Mouse (Mus musculus): ENCODE results near the gene Defb22. TPM values are rescaled to one million over a fixed set of nuclear protein-coding genes. Genes with fewer than 3 reads are reported as not detected.

Gene Defb22
- polyA plus RNA-seq (2015; fragmentation: Nextera tagmentation; extraction: Ambion mirVana) = not detected in 2 replicates

- no peaks in the 10 kb centered on the region for H3K9me3 ChIP-seq (replicated peaks)
- no peak within 1 kb of the TSS for H3K9ac ChIP-seq (replicated peaks)
- no peak for ATAC-seq (ENCODE audit: low FRiP score)
- no peak within 1 kb of the TSS for H3K4me2 ChIP-seq
- H3K27ac ChIP-seq (replicated peaks) = no peak within 1 kb of the TSS
- no peaks in the 10 kb centered on the region for H3K36me3 ChIP-seq
- no peaks in the 10 kb centered on the region for H3K27me3 ChIP-seq (replicated peaks)
- H3K4me1 ChIP-seq = no peaks in the 10 kb centered on the region
- no peak within 1 kb of the TSS for H3K4me3 ChIP-seq (replicated peaks)
These were observed at the start of gene Defb22 for GRCm38 (mm10) chr2:152490038-152490437. Gene Defb22 (minus strand): TSS chr2:152490138.

- no peak within 1 kb of the TSS for H3K9ac ChIP-seq (replicated peaks)
- H3K9me3 ChIP-seq (replicated peaks) = no peaks in the 10 kb centered on the region; the same call in 1 of the 2 replicates
- H3K4me1 ChIP-seq = no peaks in the 10 kb centered on the region
- H3K4me3 ChIP-seq (replicated peaks) = no peak within 1 kb of the TSS
- H3K27ac ChIP-seq (replicated peaks) = no peak within 1 kb of the TSS
- ATAC-seq (ENCODE audit: low FRiP score) = no peak
- 67% methylated on average over 4 of the region's 4 CpGs for WGBS
- H3K4me2 ChIP-seq = no peak within 1 kb of the TSS
- no peaks in the 10 kb centered on the region for H3K27me3 ChIP-seq (replicated peaks)
- H3K36me3 ChIP-seq = no peaks in the 10 kb centered on the region
These were observed 28.0 kb upstream of the Defb22 start, which contains the start of gene Defb28 for GRCm38 (mm10) chr2:152517981-152518380. Gene Defb28 (plus strand): TSS chr2:152518255.

- H3K9me3 ChIP-seq (replicated peaks) = no peaks in the 10 kb centered on the region
- no peaks in the 10 kb centered on the region for H3K4me1 ChIP-seq
- no peak for ATAC-seq (ENCODE audit: low FRiP score)
- no peak overlapping the region for H3K9ac ChIP-seq (replicated peaks)
- no peaks in the 10 kb centered on the region for H3K36me3 ChIP-seq
- H3K27ac ChIP-seq (replicated peaks) = no peak overlapping the region
- no peak overlapping the region for H3K4me2 ChIP-seq
- no peak overlapping the region for H3K4me3 ChIP-seq (replicated peaks)
- H3K27me3 ChIP-seq (replicated peaks) = no peaks in the 10 kb centered on the region
- 81% methylated on average over 4 of the region's 4 CpGs for whole genome bisulfite sequencing
These were observed 26.1 kb upstream of the Defb22 start for GRCm38 (mm10) chr2:152516084-152516483.

- no peaks in the 10 kb centered on the region for H3K4me1 ChIP-seq
- no peaks in the 10 kb centered on the region for H3K36me3 ChIP-seq
- no peak within 1 kb of the TSS for H3K4me3 ChIP-seq (replicated peaks)
- H3K27ac ChIP-seq (replicated peaks) = no peak within 1 kb of the TSS
- H3K9ac ChIP-seq (replicated peaks) = no peak within 1 kb of the TSS
- WGBS = 42% methylated on average over 1 of the region's 1 CpGs
- H3K9me3 ChIP-seq (replicated peaks) = no peaks in the 10 kb centered on the region
- H3K27me3 ChIP-seq (replicated peaks) = no peaks in the 10 kb centered on the region
- H3K4me2 ChIP-seq = no peak within 1 kb of the TSS
- no peak for ATAC-seq (ENCODE audit: low FRiP score)
These were observed 21.7 kb upstream of the Defb22 start, which contains the start of gene Defb26 for GRCm38 (mm10) chr2:152511592-152511991. Gene Defb26 (minus strand): TSS chr2:152511692.

GRCm38 (mm10) chr2:152503950-152504349 is 14.0 kb upstream of the Defb22 start:
- no peak for ATAC-seq (ENCODE audit: low FRiP score)

GRCm38 (mm10) chr2:152500863-152501229 is 10.9 kb upstream of the Defb22 start:
- Histone ChIP-seq H3K27ac (replicated peaks) (no peak overlapping the region), H3K4me1 (no peaks in the 10 kb centered on the region), H3K27me3 (replicated peaks) (no peaks in the 10 kb centered on the region), H3K4me3 (replicated peaks) (no peak overlapping the region), H3K36me3 (no peaks in the 10 kb centered on the region), H3K4me2 (no peak overlapping the region), H3K9me3 (replicated peaks) (no peaks in the 10 kb centered on the region), H3K9ac (replicated peaks) (no peak overlapping the region)
- WGBS = 81% methylated on average over 6 of the region's 6 CpGs
- no peak for ATAC-seq (ENCODE audit: low FRiP score)

More at GRCm38 (mm10) chr2:152503950-152504349, 14.0 kb upstream of the Defb22 start:
- H3K9me3 ChIP-seq (replicated peaks) = no peaks in the 10 kb centered on the region
- H3K27ac ChIP-seq (replicated peaks) = no peak overlapping the region
- H3K36me3 ChIP-seq = no peaks in the 10 kb centered on the region
- WGBS = 88% methylated on average over 2 of the region's 2 CpGs
- no peak overlapping the region for H3K4me2 ChIP-seq
- H3K4me3 ChIP-seq (replicated peaks) = no peak overlapping the region
- no peak overlapping the region for H3K9ac ChIP-seq (replicated peaks)
- no peaks in the 10 kb centered on the region for H3K27me3 ChIP-seq (replicated peaks)
- H3K4me1 ChIP-seq = no peaks in the 10 kb centered on the region

- H3K4me1 ChIP-seq = no peaks in the 10 kb centered on the region
- H3K4me2 ChIP-seq = no peak overlapping the region
- no peak overlapping the region for H3K9ac ChIP-seq (replicated peaks)
- ATAC-seq (ENCODE audit: low FRiP score) = no peak
- WGBS = 84% methylated on average over 7 of the region's 7 CpGs
- no peaks in the 10 kb centered on the region for H3K9me3 ChIP-seq (replicated peaks)
- H3K36me3 ChIP-seq = no peaks in the 10 kb centered on the region
- H3K27ac ChIP-seq (replicated peaks) = no peak overlapping the region
- no peaks in the 10 kb centered on the region for H3K27me3 ChIP-seq (replicated peaks)
- no peak overlapping the region for H3K4me3 ChIP-seq (replicated peaks)
These were observed 10.4 kb upstream of the Defb22 start for GRCm38 (mm10) chr2:152500204-152500862.

- H3K4me3 ChIP-seq (replicated peaks) = no peak overlapping the region
- WGBS = 82% methylated on average over 6 of the region's 6 CpGs
- no peaks in the 10 kb centered on the region for H3K9me3 ChIP-seq (replicated peaks)
- no peak for ATAC-seq (ENCODE audit: low FRiP score)
- H3K4me1 ChIP-seq = no peaks in the 10 kb centered on the region
- H3K27me3 ChIP-seq (replicated peaks) = no peaks in the 10 kb centered on the region
- no peak overlapping the region for H3K9ac ChIP-seq (replicated peaks)
- H3K4me2 ChIP-seq = no peak overlapping the region
- no peak overlapping the region for H3K27ac ChIP-seq (replicated peaks)
- H3K36me3 ChIP-seq = no peaks in the 10 kb centered on the region
These were observed 8.1 kb upstream of the Defb22 start for GRCm38 (mm10) chr2:152498020-152498419.

GRCm38 (mm10) chr2:152493151-152493550 is 3.2 kb upstream of the Defb22 start:
- Histone ChIP-seq H3K4me2 (no peak overlapping the region), H3K9me3 (replicated peaks) (no peaks in the 10 kb centered on the region), H3K4me3 (replicated peaks) (no peak overlapping the region), H3K27me3 (replicated peaks) (no peaks in the 10 kb centered on the region), H3K27ac (replicated peaks) (no peak overlapping the region), H3K9ac (replicated peaks) (no peak overlapping the region), H3K4me1 (no peaks in the 10 kb centered on the region), H3K36me3 (no peaks in the 10 kb centered on the region)
- WGBS = 79% methylated on average over 6 of the region's 6 CpGs
- no peak for ATAC-seq (ENCODE audit: low FRiP score)

GRCm38 (mm10) chr2:152487024-152487423 is 2.9 kb downstream of the Defb22 start:
- H3K9ac ChIP-seq (replicated peaks) = no peak overlapping the region
- H3K4me1 ChIP-seq = no peaks in the 10 kb centered on the region
- H3K27ac ChIP-seq (replicated peaks) = no peak overlapping the region
- no peak overlapping the region for H3K4me2 ChIP-seq
- no peak for ATAC-seq (ENCODE audit: low FRiP score)
- 77% methylated on average over 2 of the region's 2 CpGs for WGBS
- no peak overlapping the region for H3K4me3 ChIP-seq (replicated peaks)
- H3K27me3 ChIP-seq (replicated peaks) = no peaks in the 10 kb centered on the region
- H3K9me3 ChIP-seq (replicated peaks) = no peaks in the 10 kb centered on the region
- H3K36me3 ChIP-seq = no peaks in the 10 kb centered on the region

- H3K9ac ChIP-seq (replicated peaks) = no peak overlapping the region
These were observed 8.2 kb downstream of the Defb22 start for GRCm38 (mm10) chr2:152481726-152482125.

GRCm38 (mm10) chr2:152480881-152481280 is 9.1 kb downstream of the Defb22 start:
- Histone ChIP-seq H3K9me3 (replicated peaks) (no peaks in the 10 kb centered on the region), H3K9ac (replicated peaks) (no peak overlapping the region), H3K36me3 (no peaks in the 10 kb centered on the region), H3K4me3 (replicated peaks) (no peak overlapping the region), H3K27me3 (replicated peaks) (no peaks in the 10 kb centered on the region), H3K4me2 (no peak overlapping the region), H3K4me1 (no peaks in the 10 kb centered on the region), H3K27ac (replicated peaks) (no peak overlapping the region)
- WGBS = 91% methylated on average over 3 of the region's 3 CpGs
- ATAC-seq (ENCODE audit: low FRiP score) = no peak

More at GRCm38 (mm10) chr2:152481726-152482125, 8.2 kb downstream of the Defb22 start:
- ATAC-seq (ENCODE audit: low FRiP score) = no peak
- no peak overlapping the region for H3K4me3 ChIP-seq (replicated peaks)
- no peak overlapping the region for H3K4me2 ChIP-seq
- H3K4me1 ChIP-seq = no peaks in the 10 kb centered on the region
- H3K27ac ChIP-seq (replicated peaks) = no peak overlapping the region
- no peaks in the 10 kb centered on the region for H3K9me3 ChIP-seq (replicated peaks)
- no peaks in the 10 kb centered on the region for H3K27me3 ChIP-seq (replicated peaks)
- WGBS = 84% methylated on average over 7 of the region's 7 CpGs
- H3K36me3 ChIP-seq = no peaks in the 10 kb centered on the region
